Mouse (Mus musculus): ENCODE results near the gene Katnbl1. TPM values are rescaled to one million over a fixed set of nuclear protein-coding genes. Genes with fewer than 3 reads are reported as not detected.

The Katnbl1 gene
- polyA plus RNA-seq, 1 experiment from 2014 or later = 37.1 TPM

DNA sequence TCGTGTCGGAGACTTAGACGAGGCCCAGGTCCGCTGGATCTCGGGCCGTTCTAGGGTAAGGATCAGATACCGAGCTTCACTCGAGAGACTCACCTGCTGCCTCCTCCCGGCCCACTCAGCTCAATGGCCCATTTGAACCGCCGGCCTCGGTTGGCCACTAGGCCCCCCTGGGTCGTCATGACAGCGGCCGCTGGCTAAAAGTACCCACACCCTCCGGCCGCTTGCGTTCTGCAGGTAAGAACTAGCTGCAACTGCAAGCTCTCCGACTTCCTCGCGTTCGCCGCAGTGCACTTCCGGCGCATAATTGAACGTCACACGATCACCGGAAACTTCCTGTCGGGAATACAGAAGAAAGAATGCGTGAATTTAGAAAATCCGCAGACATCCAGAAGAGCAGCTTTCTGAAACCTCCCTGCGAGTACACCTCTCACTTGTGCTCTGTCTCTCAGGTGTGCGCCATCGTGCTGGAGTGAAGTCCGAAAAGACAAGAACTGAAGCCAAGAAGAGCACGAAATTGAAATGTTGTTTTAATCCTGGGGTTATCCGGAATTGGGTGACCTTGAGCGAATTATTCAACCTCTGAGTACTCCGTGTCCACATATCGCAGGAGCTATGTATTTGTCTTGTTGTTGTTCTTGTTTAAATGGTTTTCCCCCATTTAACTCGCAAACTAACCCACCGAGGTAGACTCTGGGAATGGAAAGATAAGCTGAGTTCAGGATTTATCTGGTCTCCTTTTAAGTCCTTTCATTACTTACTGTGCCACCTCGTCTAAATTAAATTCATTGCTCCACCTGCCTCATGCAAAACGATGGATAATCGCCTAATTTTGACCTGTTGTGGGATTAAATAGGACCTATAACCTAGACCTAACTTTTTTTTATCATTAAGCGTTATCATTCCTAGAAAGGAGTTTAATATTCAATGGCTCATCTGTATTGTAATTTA, 11.0 kb upstream of the Katnbl1 start, which contains the start of gene Emc4:
Gene Emc4, minus strand, starts transcription at position 302 of the 948 bp plus-strand sequence.
- peaks cover 17% of the 10 kb centered on the region for H3K36me3 ChIP-seq
- peak within 1 kb of the TSS; percentile 92 for H3K27ac ChIP-seq
- H3K27me3 ChIP-seq = no peaks in the 10 kb centered on the region
- H3K9me3 ChIP-seq = no peaks in the 10 kb centered on the region
- peaks cover 16% of the 10 kb centered on the region for H3K4me1 ChIP-seq (replicated peaks)
- H3K4me2 ChIP-seq = peak within 1 kb of the TSS; percentile 93
- peak; percentile 89 for ATAC-seq (ENCODE audit: low FRiP score)
- peak within 1 kb of the TSS; percentile 91 for H3K4me3 ChIP-seq
- 2% methylated on average over 46 of the region's 46 CpGs for WGBS
- H3K9ac ChIP-seq = peak within 1 kb of the TSS; percentile 91

- no peak for ATAC-seq (ENCODE audit: low FRiP score)
- H3K4me1 ChIP-seq (replicated peaks) = peaks cover 16% of the 10 kb centered on the region
Measured at GRCm38 (mm10) chr2:112369941-112370340, 9.1 kb upstream of the Katnbl1 start.

GRCm38 (mm10) chr2:112373141-112373540, 5.9 kb upstream of the Katnbl1 start:
- H3K4me3 ChIP-seq = no peak overlapping the region
- no peak overlapping the region for H3K27ac ChIP-seq
- no peak overlapping the region for H3K4me2 ChIP-seq
- peaks cover 3% of the 10 kb centered on the region; the same call in 1 of the 2 replicates for H3K4me1 ChIP-seq (replicated peaks)
- 50% methylated on average over 4 of the region's 4 CpGs for WGBS
- peaks cover 12% of the 10 kb centered on the region; the same call in 1 of the 2 replicates for H3K27me3 ChIP-seq
- no peaks in the 10 kb centered on the region for H3K9me3 ChIP-seq
- ATAC-seq (ENCODE audit: low FRiP score) = no peak
- H3K36me3 ChIP-seq = no peaks in the 10 kb centered on the region
- H3K9ac ChIP-seq = no peak overlapping the region

More at GRCm38 (mm10) chr2:112369941-112370340, 9.1 kb upstream of the Katnbl1 start:
- Histone ChIP-seq H3K9ac (no peak overlapping the region), H3K27ac (no peak overlapping the region), H3K4me2 (no peak overlapping the region), H3K4me3 (no peak overlapping the region), H3K36me3 (no peaks in the 10 kb centered on the region), H3K9me3 (no peaks in the 10 kb centered on the region), H3K27me3 (peaks cover 4% of the 10 kb centered on the region; the same call in 1 of the 2 replicates)
- WGBS = 67% methylated on average over 5 of the region's 5 CpGs

DNA sequence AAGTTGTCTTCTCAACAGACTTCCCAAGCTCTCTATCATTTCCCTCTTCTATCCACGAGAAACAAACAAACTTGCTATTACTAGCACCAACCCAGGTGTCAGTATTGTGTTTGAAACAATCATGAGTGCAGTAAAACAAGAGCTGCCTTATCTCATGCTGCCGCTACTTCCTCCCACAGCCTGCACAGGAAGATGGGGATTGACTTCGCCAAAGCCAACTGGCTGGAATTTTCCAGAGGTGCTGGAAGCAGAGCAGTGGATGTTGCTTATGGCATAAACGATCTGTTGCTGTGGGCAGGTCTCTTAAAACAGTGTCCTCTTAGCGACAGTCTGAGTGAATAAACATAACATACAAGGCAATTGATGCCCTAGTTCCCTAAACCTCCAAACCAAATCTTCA, 4.4 kb upstream of the Katnbl1 start:
- no peak for ATAC-seq (ENCODE audit: low FRiP score)
- 70% methylated on average over 5 of the region's 5 CpGs for WGBS

GRCm38 (mm10) chr2:112380131-112380530, 1.1 kb downstream of the Katnbl1 start:
- Histone ChIP-seq H3K9ac (peak overlapping the region; percentile 93), H3K4me1 (replicated peaks) (peaks cover 14% of the 10 kb centered on the region), H3K4me3 (peak overlapping the region; percentile 87), H3K27ac (no peak overlapping the region), H3K27me3 (0 out of 2 replicates have a peak, but pooled peaks cover 7% of the 10 kb centered on the region), H3K9me3 (no peaks in the 10 kb centered on the region), H3K4me2 (peak overlapping the region; percentile 69), H3K36me3 (no peaks in the 10 kb centered on the region)
- WGBS = 60% methylated on average over 8 of the region's 8 CpGs
- ATAC-seq (ENCODE audit: low FRiP score) = no peak

More for the DNA sequence above, 4.4 kb upstream of the Katnbl1 start:
- Histone ChIP-seq H3K4me1 (replicated peaks) (no peaks in the 10 kb centered on the region), H3K9me3 (no peaks in the 10 kb centered on the region), H3K4me2 (no peak overlapping the region), H3K9ac (no peak overlapping the region), H3K36me3 (no peaks in the 10 kb centered on the region), H3K4me3 (no peak overlapping the region), H3K27me3 (peaks cover 12% of the 10 kb centered on the region; the same call in 1 of the 2 replicates), H3K27ac (no peak overlapping the region)

DNA sequence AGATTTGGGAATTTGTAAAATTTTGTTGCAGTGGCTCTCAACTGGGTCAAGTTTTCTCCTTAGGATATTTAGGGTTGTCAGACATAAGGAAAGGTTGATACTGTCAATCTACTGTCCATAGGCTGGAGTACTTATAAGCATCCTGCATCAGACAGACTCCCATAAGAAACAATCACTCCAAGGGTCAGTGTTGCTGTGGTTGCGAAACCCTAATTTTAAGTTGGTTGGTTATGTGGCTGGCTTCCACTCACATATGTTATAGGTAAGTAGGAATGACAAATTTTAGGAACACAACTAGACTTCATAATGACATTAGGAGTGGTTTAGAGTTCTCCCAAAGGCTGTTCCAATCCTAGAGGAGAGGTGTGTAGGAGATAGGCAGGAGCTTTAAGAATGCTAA, 2.2 kb downstream of the Katnbl1 start:
- 98% methylated on average over 1 of the region's 1 CpGs for WGBS
- Histone ChIP-seq H3K4me2 (no peak overlapping the region), H3K27ac (no peak overlapping the region), H3K36me3 (no peaks in the 10 kb centered on the region), H3K9me3 (no peaks in the 10 kb centered on the region), H3K27me3 (0 out of 2 replicates have a peak, but pooled peaks cover 1% of the 10 kb centered on the region), H3K4me1 (replicated peaks) (peaks cover 14% of the 10 kb centered on the region), H3K4me3 (no peak overlapping the region), H3K9ac (no peak overlapping the region)
- ATAC-seq (ENCODE audit: low FRiP score) = no peak

GRCm38 (mm10) chr2:112390843-112391242, 11.8 kb downstream of the Katnbl1 start:
- no peaks in the 10 kb centered on the region; the same call in 1 of the 2 replicates for H3K4me1 ChIP-seq (replicated peaks)
- H3K9ac ChIP-seq = no peak overlapping the region
- H3K27ac ChIP-seq = no peak overlapping the region
- no peaks in the 10 kb centered on the region for H3K9me3 ChIP-seq
- no peak for ATAC-seq (ENCODE audit: low FRiP score)
- H3K27me3 ChIP-seq = no peaks in the 10 kb centered on the region
- no peak overlapping the region for H3K4me2 ChIP-seq
- no peaks in the 10 kb centered on the region for H3K36me3 ChIP-seq
- no peak overlapping the region for H3K4me3 ChIP-seq
- 96% methylated on average over 5 of the region's 5 CpGs for WGBS

- H3K27me3 ChIP-seq = no peaks in the 10 kb centered on the region
- H3K4me2 ChIP-seq = no peak overlapping the region
- H3K4me3 ChIP-seq = no peak overlapping the region
- H3K9ac ChIP-seq = no peak overlapping the region
- no peaks in the 10 kb centered on the region for H3K9me3 ChIP-seq
- 90% methylated on average over 4 of the region's 4 CpGs for WGBS
- no peaks in the 10 kb centered on the region; the same call in 1 of the 2 replicates for H3K4me1 ChIP-seq (replicated peaks)
- no peaks in the 10 kb centered on the region for H3K36me3 ChIP-seq
- no peak for ATAC-seq (ENCODE audit: low FRiP score)
- no peak overlapping the region for H3K27ac ChIP-seq
Measured at GRCm38 (mm10) chr2:112391346-112392000, 12.5 kb downstream of the Katnbl1 start.

- no peak for ATAC-seq (ENCODE audit: low FRiP score)
- WGBS = 94% methylated on average over 1 of the region's 1 CpGs
Measured at GRCm38 (mm10) chr2:112392689-112393088, 13.7 kb downstream of the Katnbl1 start.

GRCm38 (mm10) chr2:112393958-112394357, 14.9 kb downstream of the Katnbl1 start:
- H3K4me2 ChIP-seq = no peak overlapping the region
- no peaks in the 10 kb centered on the region for H3K36me3 ChIP-seq
- no peak for ATAC-seq (ENCODE audit: low FRiP score)
- H3K27me3 ChIP-seq = no peaks in the 10 kb centered on the region
- no peaks in the 10 kb centered on the region for H3K9me3 ChIP-seq
- no peak overlapping the region for H3K4me3 ChIP-seq
- H3K4me1 ChIP-seq (replicated peaks) = no peaks in the 10 kb centered on the region; the same call in 1 of the 2 replicates
- no peak overlapping the region for H3K9ac ChIP-seq
- H3K27ac ChIP-seq = no peak overlapping the region

More at GRCm38 (mm10) chr2:112392689-112393088, 13.7 kb downstream of the Katnbl1 start:
- Histone ChIP-seq H3K9me3 (no peaks in the 10 kb centered on the region), H3K4me2 (no peak overlapping the region), H3K27me3 (no peaks in the 10 kb centered on the region), H3K27ac (no peak overlapping the region), H3K4me3 (no peak overlapping the region), H3K4me1 (replicated peaks) (no peaks in the 10 kb centered on the region; the same call in 1 of the 2 replicates), H3K36me3 (no peaks in the 10 kb centered on the region), H3K9ac (no peak overlapping the region)

DNA sequence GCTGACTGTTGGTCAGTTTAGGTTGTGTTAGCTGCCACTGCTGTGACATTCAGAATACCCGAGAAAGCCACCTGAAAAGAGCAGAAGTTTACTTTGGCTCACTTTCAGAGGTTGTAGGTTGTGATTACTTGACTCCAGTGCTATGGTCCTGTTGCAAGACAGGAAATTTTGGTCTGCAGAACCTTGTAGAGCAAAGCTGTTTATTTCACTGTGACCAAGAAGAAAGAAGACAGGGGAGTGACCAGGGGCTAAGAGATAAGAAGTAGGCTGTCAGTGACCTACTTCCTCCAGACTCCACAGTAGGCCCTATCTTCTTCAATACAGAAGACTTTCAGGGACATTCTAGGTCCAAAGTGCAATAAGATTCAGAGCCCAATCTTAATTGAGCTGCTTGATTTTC, 17.6 kb downstream of the Katnbl1 start:
- Histone ChIP-seq H3K36me3 (no peaks in the 10 kb centered on the region), H3K9ac (no peak overlapping the region), H3K9me3 (no peaks in the 10 kb centered on the region), H3K4me3 (no peak overlapping the region), H3K27me3 (no peaks in the 10 kb centered on the region), H3K27ac (no peak overlapping the region), H3K4me2 (no peak overlapping the region), H3K4me1 (replicated peaks) (no peaks in the 10 kb centered on the region)
- ATAC-seq (ENCODE audit: low FRiP score) = no peak
- WGBS = 79% methylated on average over 1 of the region's 1 CpGs

DNA sequence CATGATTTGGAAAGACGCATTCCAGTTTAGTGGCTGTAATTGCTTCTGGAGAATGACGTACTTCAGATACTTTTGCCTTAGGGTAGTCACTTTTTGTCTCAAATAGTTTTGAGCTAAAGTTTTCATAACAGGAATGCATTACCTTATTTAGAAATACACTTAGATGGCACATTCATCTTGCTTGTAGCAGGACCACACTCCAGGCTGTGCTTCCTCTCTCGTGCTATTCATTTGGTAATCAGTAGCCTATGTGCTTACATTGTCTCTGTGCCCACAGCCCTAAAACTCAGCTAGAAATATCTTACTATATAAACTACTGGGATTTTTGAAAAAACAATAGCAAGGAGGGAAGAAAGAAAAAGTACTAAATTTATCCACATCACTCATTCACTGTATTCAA, 28.0 kb downstream of the Katnbl1 start:
- no peak for ATAC-seq (ENCODE audit: low FRiP score)
- Histone ChIP-seq H3K4me2 (no peak overlapping the region), H3K9me3 (no peaks in the 10 kb centered on the region), H3K27ac (no peak overlapping the region), H3K36me3 (peaks cover 28% of the 10 kb centered on the region), H3K9ac (no peak overlapping the region), H3K4me3 (no peak overlapping the region), H3K4me1 (replicated peaks) (no peaks in the 10 kb centered on the region), H3K27me3 (no peaks in the 10 kb centered on the region)
- WGBS = 92% methylated on average over 3 of the region's 3 CpGs

Measured in hindbrain, embryonic 13.5 days (tissue).